Mouse (Mus musculus) urinary bladder, postnatal 25 days (tissue): Measurements from ENCODE around the gene Fkbp10.

Source experiments
- DNase-seq: peaks from one replicate; pipeline ENCODE4 v3.0.0; 2022; ENCODE audit warnings: low spot score

Fkbp10 gene

DNA sequence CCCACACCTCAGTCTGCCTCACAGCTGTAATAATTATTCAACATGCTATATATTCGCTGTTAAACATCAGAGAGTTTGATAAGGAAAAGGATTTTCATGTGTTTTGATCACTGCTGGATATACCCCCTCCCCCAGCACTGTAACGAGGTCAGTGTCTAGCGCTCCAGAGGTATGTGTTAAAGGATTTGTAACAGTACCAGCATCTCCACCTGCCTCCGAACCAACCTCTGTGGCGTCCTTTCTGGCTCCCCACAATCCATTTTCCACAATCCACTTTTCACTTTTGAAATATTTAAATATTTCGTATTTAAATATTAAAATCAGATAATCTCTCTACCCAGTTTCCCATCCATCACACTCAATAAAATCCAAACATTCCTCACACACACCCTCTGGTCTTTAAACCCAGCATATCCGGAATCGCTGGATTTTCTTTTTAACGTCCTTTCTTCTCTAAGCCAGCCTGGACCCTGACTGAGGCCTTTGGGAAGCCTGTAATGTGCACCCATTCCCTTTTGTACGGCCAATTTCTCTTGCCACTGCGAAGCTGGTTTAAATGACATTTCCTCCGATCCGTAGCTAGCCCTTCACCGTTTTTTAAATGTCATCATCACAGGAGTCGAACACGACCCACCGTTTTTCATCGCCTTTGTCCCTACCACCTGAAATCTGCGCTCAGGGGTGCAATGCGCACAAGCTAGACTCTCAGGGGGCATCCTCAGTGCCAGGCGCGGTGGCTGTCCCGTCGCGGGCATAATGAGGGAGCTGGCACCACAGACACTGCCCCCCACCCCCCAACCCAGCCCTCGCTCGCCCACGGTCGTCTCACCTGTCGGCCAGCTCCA is 56.1 kb downstream of the Fkbp10 start:
- DNase-seq = no peak

DNA sequence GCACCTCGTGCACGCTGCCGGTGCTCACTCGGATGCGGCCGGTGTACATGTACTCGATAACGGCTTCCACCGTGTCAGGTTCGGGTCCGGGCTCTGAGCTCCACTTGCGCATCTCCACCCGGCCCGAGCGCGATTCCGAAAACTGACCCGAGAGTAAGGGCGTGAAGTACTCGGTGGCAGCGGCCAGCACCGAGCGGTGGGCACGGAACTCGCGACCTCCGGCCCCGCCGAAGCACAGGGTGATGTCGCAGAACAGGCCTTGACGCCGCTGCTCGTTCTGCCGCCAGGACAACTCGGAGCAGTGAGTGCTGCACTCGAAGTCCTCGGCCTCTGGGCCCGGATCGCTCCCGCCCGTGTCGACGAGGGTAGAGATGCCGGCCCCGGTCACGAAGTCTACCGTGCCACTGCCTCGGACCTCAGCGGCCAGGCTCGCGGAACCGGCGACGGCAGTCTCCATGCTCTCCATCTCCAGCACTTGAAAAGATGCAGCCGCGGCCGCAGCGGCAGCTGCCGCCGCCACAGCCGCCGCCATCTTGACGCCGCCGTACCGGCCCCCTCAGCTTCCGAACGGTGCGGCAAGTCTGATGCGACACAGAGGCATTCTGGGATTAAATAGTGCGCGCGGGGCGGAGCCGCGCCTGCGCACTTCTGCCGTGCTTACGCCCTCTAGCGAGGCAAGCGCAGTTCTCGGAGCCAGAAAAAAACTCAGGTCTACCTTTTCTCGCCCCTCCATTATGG is 56.9 kb downstream of the Fkbp10 start, which contains the start of gene Klhl11:
TSS of gene Klhl11 (minus strand) at position 545 of the 738 bp plus-strand sequence.
- DNase-seq = peak; percentile 88

DNA sequence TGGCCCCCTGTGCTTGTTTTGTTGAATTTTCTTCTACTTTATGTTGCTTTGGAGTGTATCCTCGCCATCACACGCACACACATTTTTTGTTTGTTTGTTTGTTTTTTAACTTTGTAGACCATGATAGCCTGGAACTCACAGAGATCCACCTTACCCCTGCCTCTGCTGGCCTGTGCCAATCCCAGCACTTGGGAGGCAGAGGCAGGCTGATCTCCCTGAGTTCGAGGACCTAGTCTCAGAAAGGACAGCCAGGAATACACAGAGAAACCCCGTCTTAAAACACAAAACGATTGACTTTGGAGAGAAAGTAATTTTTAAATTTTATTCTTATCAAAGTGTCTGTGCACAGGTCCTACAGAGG is 57.4 kb downstream of the Fkbp10 start:
- DNase-seq = no peak
